Mouse (Mus musculus): ENCODE data around the gene Larp4b.

- TF ChIP-seq POLR2A (IDR thresholded peaks at IDR 0.05; ENCODE audit: control insufficient read depth, low read depth, low read length) = no peak
- TF ChIP-seq CTCF (IDR thresholded peaks at IDR 0.05; ENCODE audit: control insufficient read depth, insufficient read depth, insufficient replicate concordance, low read depth, low read length) = no peak
Measured at GRCm38 (mm10) chr13:9120835-9121542, 27.3 kb downstream of the Larp4b start.

Data from testis, adult 2 months (tissue).